Mouse (Mus musculus) CH12.LX (cell line): ENCODE measurements at regions not wholly inside any gene's neighbourhood (a gene's known extent, or its start where the extent isn't known, plus 50 kb on each side); places are given as distances from the start of the nearest gene placed in this dataset.

ENCODE experiments used
- DNase-seq: peaks from one replicate; pipeline ENCODE4 v3.0.0-alpha.2; 2013; ENCODE audit errors: extremely low read depth
- H3K27ac ChIP-seq: 2 replicates; pipeline ENCODE4 v1.5.1; 2012; ENCODE audit warnings: low read depth, mild to moderate bottlenecking, control low read depth, moderate library complexity; ENCODE audit not compliant: insufficient read depth
- H3K27me3 ChIP-seq: replicated peaks from 2 replicates; pipeline ENCODE3; 2012; ENCODE audit warnings: inconsistent platforms
- H3K36me3 ChIP-seq, 2 experiments: replicated peaks in 1 of 2; 2 replicates each; pipeline versions ENCODE3 to v1.6.1; 2012; ENCODE audit warnings: inconsistent platforms in 1 of 2, low read length in 1 of 2, mild to moderate bottlenecking in 1 of 2, mixed read lengths in 1 of 2, moderate library complexity in 1 of 2; ENCODE audit not compliant: control insufficient read depth in 1 of 2, insufficient read depth in 1 of 2
- H3K4me1 ChIP-seq, 2 experiments: 2 replicates each; pipeline ENCODE4 v1.6.1; 2012; ENCODE audit warnings: inconsistent platforms in 1 of 2, moderate library complexity in 1 of 2; ENCODE audit not compliant: insufficient read depth in 2 of 2, control insufficient read depth in 1 of 2
- H3K4me2 ChIP-seq: 2 replicates; pipeline ENCODE4 v1.6.1; 2012; ENCODE audit warnings: low read depth, mild to moderate bottlenecking, control low read depth; ENCODE audit not compliant: poor library complexity, insufficient read depth, severe bottlenecking
- H3K4me3 ChIP-seq, 3 experiments: fragments of 150-350 bp in 1 of 3; sonication (generic) in 1 of 3; replicated peaks in 1 of 3; 2 replicates each; pipeline versions ENCODE3 to v1.5.1; 2011 to 2012; ENCODE audit warnings: low read depth in 2 of 3, low read length in 2 of 3, mild to moderate bottlenecking in 2 of 3, moderate library complexity in 2 of 3, control low read depth in 1 of 3, improper control_type of control experiment in 1 of 3, inconsistent platforms in 1 of 3, mixed read lengths in 1 of 3; ENCODE audit not compliant: poor library complexity in 1 of 3
- H3K79me2 ChIP-seq: replicated peaks from 2 replicates; pipeline ENCODE4 v1.6.1; 2012; ENCODE audit warnings: mild to moderate bottlenecking, moderate library complexity; ENCODE audit not compliant: control insufficient read depth, poor library complexity, insufficient read depth, severe bottlenecking; ENCODE audit errors: extremely low read depth
- H3K9ac ChIP-seq: 2 replicates; pipeline ENCODE4 v1.6.1; 2012; ENCODE audit warnings: low read depth, mild to moderate bottlenecking, control low read depth, moderate library complexity; ENCODE audit not compliant: insufficient read depth
- H3K9me3 ChIP-seq: replicated peaks from 2 replicates; pipeline ENCODE3; 2012; ENCODE audit warnings: low read length, inconsistent platforms, mixed read lengths
- BHLHE40 ChIP-seq: IDR thresholded peaks from 2 replicates; pipeline ENCODE4 v1.6.1; 2011; ENCODE audit warnings: mild to moderate bottlenecking, low read depth, low read length, improper control_type of control experiment
- CHD2 ChIP-seq: IDR thresholded peaks from 2 replicates; pipeline ENCODE4 v1.6.1; 2011; ENCODE audit warnings: low read length, improper control_type of control experiment
- ELF1 ChIP-seq: IDR thresholded peaks from 2 replicates; pipeline ENCODE4 v1.6.1; 2014; ENCODE audit warnings: low read depth, mild to moderate bottlenecking, inconsistent platforms, low read length, improper control_type of control experiment
- GABPA ChIP-seq: IDR thresholded peaks from 2 replicates; pipeline ENCODE4 v1.6.1; 2012; ENCODE audit warnings: low read depth, low read length, improper control_type of control experiment, inconsistent platforms; ENCODE audit not compliant: insufficient replicate concordance
- HCFC1 ChIP-seq: IDR thresholded peaks from 2 replicates; pipeline ENCODE4 v1.6.1; 2012; ENCODE audit warnings: low read depth, mild to moderate bottlenecking, inconsistent platforms, low read length, improper control_type of control experiment
- MAZ ChIP-seq: IDR thresholded peaks from 2 replicates; pipeline ENCODE4 v1.6.1; 2012; ENCODE audit warnings: low read depth, mild to moderate bottlenecking, inconsistent platforms, low read length, improper control_type of control experiment, moderate library complexity
- MXI1 ChIP-seq: IDR thresholded peaks from 2 replicates; pipeline ENCODE4 v1.6.1; 2011; ENCODE audit warnings: mild to moderate bottlenecking, low read depth, low read length, improper control_type of control experiment
- PAX5 ChIP-seq: IDR thresholded peaks from 2 replicates; pipeline ENCODE4 v1.6.1; 2012; ENCODE audit warnings: low read length, inconsistent platforms, mixed read lengths
- POLR2A ChIP-seq: IDR thresholded peaks from 2 replicates; pipeline ENCODE4 v1.6.1; 2011; ENCODE audit warnings: low read depth, mild to moderate bottlenecking, improper control_type of control experiment, low read length
- POLR2AphosphoS2 ChIP-seq: IDR thresholded peaks from 2 replicates; pipeline ENCODE4 v1.6.1; 2011; ENCODE audit warnings: low read depth, low read length, improper control_type of control experiment
- RAD21 ChIP-seq: IDR thresholded peaks from 2 replicates; pipeline ENCODE4 v1.6.1; 2011; ENCODE audit warnings: low read depth, mild to moderate bottlenecking, low read length, improper control_type of control experiment, moderate library complexity
- SIN3A ChIP-seq: IDR thresholded peaks from 2 replicates; pipeline ENCODE4 v1.6.1; 2012; ENCODE audit warnings: low read length, improper control_type of control experiment, inconsistent platforms
- TBP ChIP-seq: conservative IDR thresholded peaks from 2 replicates; pipeline ENCODE4 v1.6.1; 2011; ENCODE audit warnings: low read depth, low read length, improper control_type of control experiment
- TCF12 ChIP-seq: IDR thresholded peaks from 2 replicates; pipeline ENCODE4 v1.6.1; 2014; ENCODE audit warnings: low read depth, mild to moderate bottlenecking, inconsistent platforms, low read length, improper control_type of control experiment
- UBTF ChIP-seq: IDR thresholded peaks from 2 replicates; pipeline ENCODE4 v1.6.1; 2012; ENCODE audit warnings: low read depth, mild to moderate bottlenecking, inconsistent platforms, low read length, improper control_type of control experiment, moderate library complexity
- ZC3H11A ChIP-seq: IDR thresholded peaks from 2 replicates; pipeline ENCODE4 v1.6.1; 2012; ENCODE audit warnings: low read depth, mild to moderate bottlenecking, inconsistent platforms, low read length, improper control_type of control experiment
- ZKSCAN1 ChIP-seq: IDR thresholded peaks from 2 replicates; pipeline ENCODE4 v1.6.1; 2012; ENCODE audit warnings: low read depth, inconsistent platforms, low read length, improper control_type of control experiment, borderline replicate concordance
- ZMIZ1 ChIP-seq: IDR thresholded peaks from 2 replicates; pipeline ENCODE4 v1.6.1; 2012; ENCODE audit warnings: low read depth, mild to moderate bottlenecking, inconsistent platforms, low read length, improper control_type of control experiment
- ZNF384 ChIP-seq: IDR thresholded peaks from 2 replicates; pipeline ENCODE4 v1.6.1; 2012; ENCODE audit warnings: low read depth, low read length, improper control_type of control experiment, inconsistent platforms
- dilution Hi-C: fragments of 300-500 bp; cut with MboI; formaldehyde crosslinking; loops from 2 replicates; pipeline ENCODE4 v1.14.3; 2020; ENCODE audit warnings: low sequenced_read_pairs; ENCODE audit not compliant: extremely low pct_unique_long_range_greater_than_20kb, extremely low pct_ligation_motif_present
- in situ Hi-C: fragments of 300-500 bp; cut with MboI; formaldehyde crosslinking; loops from 3 replicates; pipeline ENCODE4 v1.14.3; 2019; ENCODE audit warnings: low sequenced_read_pairs, low pct_ligation_motif_present, low pct_unique_long_range_greater_than_20kb, mixed read lengths

DNA sequence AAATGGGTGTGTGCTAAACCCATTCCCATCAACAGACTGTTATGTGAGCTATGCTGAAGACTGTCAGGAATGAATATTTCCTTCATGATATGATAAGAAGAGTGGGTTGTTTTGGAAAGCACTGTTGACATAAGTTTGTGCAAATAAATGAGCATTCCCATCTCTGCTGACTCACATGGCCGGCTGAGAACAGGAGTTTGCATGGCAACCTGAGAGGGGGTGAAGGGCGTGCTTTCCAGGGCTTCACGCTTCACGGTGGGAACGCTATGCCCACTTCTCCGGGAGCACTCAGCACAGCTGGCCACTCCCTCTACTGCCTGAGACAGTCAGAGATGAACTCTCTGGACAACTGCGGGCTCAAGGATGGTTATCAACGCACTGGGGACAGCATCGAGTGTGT, 348.9 kb upstream of the Slc24a5 start:
- no peak for DNase-seq
- H3K9me3 ChIP-seq: peaks cover 77% of the 10 kb centered on the region

DNA sequence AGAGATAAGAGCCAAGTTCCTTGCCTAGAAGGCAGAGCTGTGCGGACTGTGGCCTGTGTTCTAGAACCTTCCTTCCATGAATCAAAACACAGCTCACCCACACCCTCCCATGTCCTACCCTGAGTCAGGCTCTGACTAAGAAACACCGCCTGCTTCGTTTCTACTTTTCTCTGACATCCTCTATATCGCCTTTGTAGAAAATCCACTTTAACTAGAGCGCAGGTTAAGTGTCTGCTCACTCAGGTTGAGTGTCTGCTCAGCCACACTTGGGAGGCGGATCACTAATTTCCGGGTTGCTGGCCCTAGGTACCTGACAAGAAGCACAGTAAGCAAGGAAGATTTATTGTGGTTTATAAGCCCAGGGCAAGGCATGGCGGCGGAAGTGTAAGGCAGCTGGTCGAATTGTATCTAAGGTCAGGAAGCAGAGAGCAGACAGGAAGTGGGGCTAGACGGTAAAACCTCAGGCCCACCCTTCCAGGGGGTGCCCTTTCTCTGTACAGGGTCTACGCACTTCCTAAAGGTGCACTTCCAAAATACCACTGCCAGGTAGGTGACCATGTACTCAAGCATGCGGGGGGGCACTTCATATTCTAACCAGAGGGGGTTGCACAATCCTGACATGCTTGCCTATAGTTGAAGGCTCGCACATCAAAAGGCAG, 348.0 kb upstream of the Slc24a5 start:
- Histone ChIP-seq H3K36me3 (no peaks in the 10 kb centered on the region), H3K79me2 (no peaks in the 10 kb centered on the region), H3K9me3 (peaks cover 81% of the 10 kb centered on the region), H3K27me3 (no peaks in the 10 kb centered on the region), H3K4me1 (no peaks in the 10 kb centered on the region), H3K27ac (no peak overlapping the region), H3K9ac (no peak overlapping the region), H3K4me3 (no peak overlapping the region), H3K4me2 (no peak overlapping the region)
- DNase-seq: no peak
- dilution Hi-C loops (no loop called here), in situ Hi-C loops (no loop called here)
- TF ChIP-seq BHLHE40 (no peak), ELF1 (no peak), ZNF384 (no peak), MAZ (no peak), SIN3A (no peak), TBP (no peak), PAX5 (no peak), UBTF (no peak), ZKSCAN1 (no peak), RAD21 (no peak), POLR2AphosphoS2 (no peak), HCFC1 (no peak), ZC3H11A (no peak), ZMIZ1 (no peak), POLR2A (no peak), CHD2 (no peak)

More for the DNA sequence above, 348.9 kb upstream of the Slc24a5 start:
- H3K9ac ChIP-seq: no peak overlapping the region
- H3K4me1 ChIP-seq: no peaks in the 10 kb centered on the region
- H3K79me2 ChIP-seq: no peaks in the 10 kb centered on the region
- no peak overlapping the region for H3K4me2 ChIP-seq
- H3K27me3 ChIP-seq: no peaks in the 10 kb centered on the region
- H3K27ac ChIP-seq: no peak overlapping the region
- TF ChIP-seq GABPA (no peak), TCF12 (no peak), MXI1 (no peak), RAD21 (no peak)
- in situ Hi-C loops (no loop called here), dilution Hi-C loops (no loop called here)
- H3K4me3 ChIP-seq: no peak overlapping the region
- no peaks in the 10 kb centered on the region for H3K36me3 ChIP-seq
